Mouse (Mus musculus) right cerebral cortex, postnatal 14 days (tissue): Measurements from ENCODE around the gene Rab31.

Experiments used
- DNase-seq: peaks from one replicate; pipeline ENCODE4 v3.0.0; 2022

Gene Rab31

DNA sequence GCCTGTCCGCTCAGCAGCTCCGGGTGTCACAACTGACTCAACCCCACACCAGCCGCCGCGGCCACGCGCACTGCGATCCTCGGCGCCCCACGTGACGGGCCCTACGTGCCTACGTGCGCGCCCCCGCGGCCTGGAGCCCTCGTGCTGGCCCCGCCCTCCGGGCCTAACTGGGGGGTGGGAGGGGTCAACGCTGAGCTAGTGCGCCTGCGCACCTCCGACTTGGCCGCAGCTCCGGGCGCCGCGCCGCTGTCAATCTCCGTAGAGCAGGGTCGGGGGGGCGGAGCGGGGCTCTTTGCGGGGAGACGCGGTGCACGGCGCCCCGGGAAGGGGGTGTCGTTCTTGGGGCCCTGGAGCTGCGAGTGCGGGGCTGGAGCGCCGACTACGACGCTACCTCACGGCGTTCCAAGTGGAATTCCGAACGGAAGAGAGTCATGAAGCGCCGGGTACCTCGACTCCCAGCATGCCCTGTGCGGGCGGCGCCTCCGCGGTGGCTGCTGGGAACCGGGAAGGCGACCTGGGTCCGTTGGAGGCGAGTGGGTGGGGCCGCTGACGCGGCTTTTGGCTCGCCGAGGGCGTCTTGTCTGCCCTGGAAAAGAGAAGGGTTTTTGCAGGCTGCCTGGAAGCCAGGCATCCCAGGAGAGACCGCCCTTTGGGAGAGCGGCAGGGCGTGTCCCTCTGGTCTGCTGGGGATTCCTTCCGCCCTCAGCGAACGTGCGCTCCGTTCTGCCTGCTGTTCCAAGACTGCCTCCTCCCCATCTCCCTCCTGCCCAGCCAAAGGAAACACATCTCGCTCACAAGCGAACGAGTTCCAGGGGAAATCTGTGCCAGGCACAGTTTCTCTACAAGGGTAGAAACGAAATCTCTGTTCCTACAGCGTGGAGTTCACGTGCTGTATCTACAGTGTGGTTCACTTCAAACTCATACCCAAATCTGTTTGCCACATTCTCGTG lies 158.8 kb downstream of the Rab31 start, which contains the start of gene Vapa:
Vapa (minus strand) TSS at position 93 of the 950 bp plus-strand sequence.
- peak; percentile 99 for DNase-seq

DNA sequence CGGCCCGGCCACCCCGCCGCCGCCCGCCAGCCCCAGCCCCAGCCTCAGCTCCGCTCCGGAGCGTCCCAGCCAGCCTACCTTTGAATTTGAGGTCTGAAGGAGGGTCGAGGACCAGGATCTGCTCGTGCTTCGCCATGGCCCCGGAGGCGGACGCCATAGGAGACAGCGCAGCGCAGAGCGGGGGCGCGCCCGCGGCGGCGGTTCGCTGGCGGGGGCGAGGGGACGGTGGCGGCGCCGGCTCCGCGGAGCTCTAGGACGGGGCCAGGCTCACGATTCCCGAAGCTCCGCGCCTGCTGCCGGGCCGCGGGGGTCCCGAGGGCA lies 159.4 kb downstream of the Rab31 start:
- no peak for DNase-seq

DNA sequence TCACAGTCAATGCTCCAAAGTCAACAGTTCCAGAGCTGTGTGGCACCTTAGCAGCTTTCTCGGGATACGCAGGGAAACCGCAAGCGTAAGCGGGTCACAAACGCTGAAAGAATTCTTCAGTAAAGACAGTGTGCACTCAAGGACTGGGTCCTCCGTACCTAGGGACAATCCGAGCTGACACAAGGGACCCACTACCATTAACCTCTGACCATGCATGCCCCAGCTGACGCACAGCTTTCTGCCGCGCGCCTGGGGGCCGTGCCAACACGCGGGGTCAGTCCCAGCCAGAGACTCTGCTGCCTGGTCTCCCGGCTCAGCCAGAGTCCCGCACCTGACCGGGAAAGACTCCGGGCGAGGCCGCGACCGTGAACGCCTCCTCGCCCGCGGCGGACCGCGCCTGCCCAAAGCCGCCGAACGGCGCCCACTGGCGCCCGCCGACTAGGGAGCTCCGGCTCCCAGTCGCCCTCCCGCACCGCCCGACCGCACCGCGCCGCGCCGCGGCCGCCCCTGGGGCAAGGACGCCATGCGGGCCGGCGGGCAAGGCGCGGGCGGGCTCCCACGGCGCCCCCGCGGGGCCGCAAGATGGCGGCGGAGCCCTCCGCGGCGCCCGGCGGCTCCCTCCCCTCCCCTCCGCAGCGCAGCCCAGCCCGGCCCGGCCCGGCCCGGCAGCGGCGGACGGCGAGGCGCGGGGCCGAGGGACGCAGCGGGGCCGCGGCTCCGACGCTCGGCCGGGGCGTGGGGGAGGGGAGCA lies 160.0 kb downstream of the Rab31 start:
- peak; percentile 47 for DNase-seq

DNA sequence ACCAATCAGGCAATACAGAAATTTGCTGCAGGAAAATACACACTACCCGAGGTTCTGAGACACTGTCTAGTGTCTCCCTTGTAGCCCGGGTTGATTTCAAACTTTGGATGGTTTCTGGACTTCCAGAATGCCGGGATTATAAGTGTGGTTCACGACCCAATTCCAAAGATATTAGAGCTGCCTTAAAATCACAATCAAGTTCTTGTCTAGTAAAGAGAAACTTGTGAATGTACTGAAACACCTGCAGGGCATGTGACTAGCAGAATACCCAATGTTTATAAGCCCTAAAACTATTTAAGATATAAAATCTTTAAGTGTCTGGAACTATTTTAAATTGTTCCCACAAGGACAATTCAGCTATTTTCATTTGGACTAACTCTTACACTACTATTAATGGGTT lies 160.8 kb downstream of the Rab31 start:
- no peak for DNase-seq

DNA sequence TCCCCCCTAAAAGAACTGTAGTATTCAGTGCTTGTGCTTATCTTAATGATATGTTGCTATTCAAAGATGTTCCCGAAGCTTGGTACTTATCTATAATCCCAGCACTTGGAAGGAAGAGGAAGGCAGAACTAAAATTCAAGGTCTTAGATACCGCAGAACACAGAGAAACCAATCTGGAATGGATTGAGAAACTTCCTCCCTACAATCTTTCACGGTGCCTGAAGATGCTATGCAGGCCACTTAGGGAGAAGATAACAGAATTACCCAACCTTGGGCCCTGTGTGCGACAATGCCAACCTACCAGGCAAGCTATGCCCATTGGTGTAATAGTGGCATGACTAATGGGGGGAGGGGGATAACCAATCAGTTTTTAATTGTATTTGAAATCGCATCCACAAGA lies 163.8 kb downstream of the Rab31 start:
- DNase-seq = no peak

DNA sequence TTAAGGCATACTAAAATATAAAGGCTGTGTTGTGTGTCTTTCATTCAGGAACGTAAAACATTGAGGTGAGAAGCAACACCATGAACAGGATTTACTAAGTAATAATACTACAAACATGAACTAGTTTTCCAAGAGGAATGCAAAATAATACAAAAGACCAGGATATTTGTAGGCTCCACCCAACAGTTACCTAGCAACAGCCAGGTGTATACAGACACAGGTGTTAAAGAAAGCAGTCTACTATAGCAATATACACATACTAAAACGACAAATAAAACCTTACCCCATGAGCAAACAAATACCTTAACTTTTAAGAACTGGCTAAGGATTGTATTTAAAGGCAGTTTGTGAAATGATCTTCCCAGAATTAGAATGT lies 164.3 kb downstream of the Rab31 start:
- DNase-seq = no peak

DNA sequence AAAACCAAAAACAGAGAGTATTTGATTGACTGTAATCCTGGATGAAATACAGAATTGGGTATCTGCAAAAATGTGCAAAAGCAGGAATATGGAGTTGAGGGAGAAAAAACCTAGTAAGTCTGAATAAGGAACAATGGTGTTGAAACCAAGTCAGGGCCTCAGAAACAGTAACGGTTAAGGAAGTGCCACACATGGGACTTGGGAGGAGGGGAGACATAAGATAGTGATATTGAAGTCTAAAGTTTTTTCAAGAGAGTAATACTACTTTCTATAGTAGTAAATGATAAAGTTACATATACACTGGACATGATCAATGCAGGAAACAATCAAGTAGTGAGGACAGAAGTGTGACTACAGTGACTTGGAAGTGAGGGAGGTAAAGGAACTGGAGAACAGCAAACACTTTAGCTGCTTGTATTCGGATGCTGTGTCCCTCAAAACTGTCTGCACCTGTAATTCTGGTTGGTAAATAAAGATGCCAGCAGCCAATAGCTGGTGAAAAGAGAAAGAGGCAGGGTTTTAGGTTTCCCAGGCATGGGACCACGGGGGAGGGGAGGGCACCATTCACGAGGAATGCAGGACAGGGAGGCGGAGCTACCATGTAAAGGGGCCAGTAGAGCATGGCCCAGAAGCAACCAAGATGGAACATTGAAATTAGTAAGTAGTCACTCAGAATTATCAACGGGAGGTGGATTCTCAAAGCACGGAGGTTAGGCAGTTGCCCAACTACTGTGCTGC lies 164.8 kb downstream of the Rab31 start:
- DNase-seq = no peak

DNA sequence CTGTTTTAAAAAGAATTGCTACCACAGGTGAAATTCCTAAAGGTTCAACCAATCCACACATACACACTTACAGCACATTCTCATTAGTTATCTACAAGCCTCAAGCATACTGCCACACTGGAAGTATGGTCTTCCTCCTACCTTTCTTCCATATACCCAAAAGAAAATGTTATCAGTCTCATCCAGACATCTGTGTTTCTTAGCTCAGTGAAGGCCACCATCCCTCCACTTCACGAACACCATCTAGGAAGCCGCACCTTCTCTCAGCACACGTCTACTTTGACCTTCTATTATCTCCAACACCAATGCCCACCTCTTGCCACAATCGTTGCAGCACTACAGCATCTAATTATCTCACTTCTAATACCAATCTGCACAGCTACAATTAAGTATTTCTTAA lies 166.5 kb downstream of the Rab31 start:
- DNase-seq = no peak

DNA sequence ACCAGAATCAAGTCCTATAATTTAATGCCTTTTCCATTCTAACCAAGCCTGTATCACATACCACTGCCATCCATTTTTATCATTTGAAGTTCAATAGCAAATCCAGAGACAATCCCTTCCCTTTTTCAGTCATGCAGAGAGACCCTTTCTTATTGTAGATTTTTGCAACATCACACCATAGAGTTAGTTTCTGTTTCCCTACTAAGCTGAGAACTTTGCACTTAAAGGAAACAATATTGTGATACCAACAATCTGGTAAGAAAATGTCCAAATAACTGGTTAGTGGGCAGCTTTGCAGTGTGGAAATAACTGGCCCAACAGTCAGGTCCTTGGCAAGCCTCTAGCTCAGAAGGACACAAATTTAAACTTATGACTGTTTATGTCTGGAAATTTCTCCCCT lies 167.7 kb downstream of the Rab31 start:
- DNase-seq = no peak

DNA sequence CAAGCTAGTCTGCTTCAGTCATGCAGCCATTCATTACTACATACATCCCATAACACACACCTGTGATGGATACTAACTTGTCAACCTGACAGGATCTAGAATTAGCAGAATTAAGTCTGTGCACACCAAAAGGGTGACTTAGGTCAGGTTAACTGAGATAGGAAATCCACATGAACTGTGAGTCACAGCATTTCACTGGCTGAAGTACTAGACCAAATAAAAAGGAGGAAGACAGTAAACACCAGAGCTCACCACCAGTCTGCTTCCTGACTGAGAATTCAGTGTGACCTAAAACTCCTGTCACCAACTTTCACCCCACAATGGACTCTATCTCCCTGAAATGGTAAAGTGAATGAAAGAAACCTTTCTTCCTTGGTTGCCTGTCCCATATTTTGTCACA lies 168.2 kb downstream of the Rab31 start:
- no peak for DNase-seq
